Mouse (Mus musculus): Measurements from ENCODE around the gene Zcchc24. TPM values are rescaled to one million over a fixed set of nuclear protein-coding genes. Genes with fewer than 3 reads are reported as not detected.
"Not testable (repeated sequence)": the region's sequence is repeated elsewhere in the genome, so short reads cannot be mapped to it uniquely, and the experiment has no call there.

Gene Zcchc24
- 10 to 100 TPM; 47.0 TPM for total RNA-seq (2021)
- long read RNA-seq, experiment 1, full-length matches to known transcripts = 87 of 117 reads
- long read RNA-seq, experiment 1, partial matches to known transcripts = 0 of 117 reads
- long read RNA-seq, experiment 1, other reads (novel, unspliced or antisense) = 30 of 117 reads
- long read RNA-seq, experiment 2, full-length matches to known transcripts = 101 of 135 reads
- long read RNA-seq, experiment 2, partial matches to known transcripts = 1 of 135 reads
- long read RNA-seq, experiment 2, other reads (novel, unspliced or antisense) = 33 of 135 reads

DNA sequence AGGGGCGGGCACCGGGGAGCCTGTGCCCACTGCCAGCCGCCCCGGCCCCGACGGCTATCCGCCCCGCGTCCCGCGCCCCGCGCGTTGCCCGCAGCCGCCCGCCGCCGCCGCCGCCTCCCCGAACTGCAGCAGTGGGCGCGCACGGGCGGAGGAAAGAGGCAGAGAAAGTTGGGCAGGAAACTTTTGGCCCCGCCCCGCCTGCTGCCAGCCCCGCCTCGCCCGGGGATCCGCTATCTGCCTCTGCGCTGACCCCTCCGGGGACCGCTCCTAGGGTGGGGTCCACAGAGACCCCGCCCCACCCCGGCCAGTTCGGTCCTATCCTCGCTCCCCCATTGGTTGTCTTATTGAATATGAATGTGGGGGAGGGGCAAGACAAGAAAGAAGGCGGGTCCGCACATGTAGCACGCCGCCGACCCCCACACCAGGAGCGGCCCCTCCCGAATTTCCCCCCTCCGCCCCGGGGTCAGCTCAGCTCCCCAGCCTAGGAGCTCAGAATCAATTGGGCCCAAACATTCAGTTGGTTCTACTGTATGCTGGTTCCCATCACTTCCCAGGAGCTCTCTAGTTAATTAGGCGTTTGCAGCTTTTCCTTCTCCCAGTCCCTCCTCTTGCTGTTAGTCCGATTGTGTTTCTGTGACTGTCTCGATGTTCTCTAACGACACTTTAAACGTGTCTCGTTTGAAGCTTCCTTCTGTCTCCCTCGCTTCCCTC, at the start of gene Zcchc24:
Gene Zcchc24 (minus strand): TSS at position 125 of the 711 bp plus-strand sequence.
- DNase-seq (ENCODE audit: extremely low spot score in 1 of 2, low spot score in 2 of 2) = peak; percentile 76 to 85
- no peak for TF ChIP-seq CTCF (IDR thresholded peaks at IDR 0.05)
- peak within 1 kb of the TSS; percentile 68 for H3K4me3 ChIP-seq
- intact Hi-C loops (cut with DNase I) = loop anchor here (5.0 kb wide), 1 partner anchor 42 kb away; no protein-coding TSS in a partner anchor
- H3K27ac ChIP-seq = peak within 1 kb of the TSS; percentile 84

- Histone ChIP-seq H3K27ac (no peak overlapping the region), H3K4me3 (no peak overlapping the region)
- peak; percentile 95 for TF ChIP-seq CTCF (IDR thresholded peaks at IDR 0.05)
- intact Hi-C loops (cut with DNase I) = no loop called here
- peak; percentile 43 to 78 for DNase-seq (ENCODE audit: extremely low spot score in 1 of 2, low spot score in 2 of 2)
These were observed 47.6 kb upstream of the Zcchc24 start for GRCm38 (mm10) chr14:25816416-25816815.

GRCm38 (mm10) chr14:25814140-25814539, 45.3 kb upstream of the Zcchc24 start:
- no peak for DNase-seq (ENCODE audit: extremely low spot score in 1 of 2, low spot score in 2 of 2)
- intact Hi-C loops (cut with DNase I) = no loop called here
- Histone ChIP-seq H3K27ac (no peak overlapping the region), H3K4me3 (no peak overlapping the region)
- no peak for TF ChIP-seq CTCF (IDR thresholded peaks at IDR 0.05)

GRCm38 (mm10) chr14:25811026-25811425, 42.2 kb upstream of the Zcchc24 start:
- H3K27ac ChIP-seq; DNase-seq (ENCODE audit: extremely low spot score in 1 of 2, low spot score in 2 of 2); intact Hi-C loops (cut with DNase I); H3K4me3 ChIP-seq: not testable (repeated sequence)

DNA sequence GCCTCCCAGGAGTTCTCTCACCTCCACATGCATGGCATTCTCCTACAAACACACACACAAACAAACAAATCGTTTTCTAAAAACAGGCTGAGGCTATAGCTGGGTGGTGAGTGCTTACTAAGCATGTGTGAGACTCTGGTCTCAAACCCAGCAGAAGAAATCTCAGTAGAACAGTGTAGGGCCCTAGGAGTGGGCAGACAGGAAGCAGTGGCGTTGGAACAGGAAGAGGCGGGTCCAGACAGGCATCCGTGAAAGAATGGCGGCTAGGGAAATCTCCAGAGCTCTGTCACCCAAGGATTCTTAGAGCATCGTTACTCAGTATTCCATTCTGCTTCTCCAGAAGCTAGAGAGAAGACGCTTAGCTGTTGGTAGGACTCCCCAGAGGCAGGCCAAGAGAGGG, 37.7 kb upstream of the Zcchc24 start:
- intact Hi-C loops (cut with DNase I) = loop anchor here (10.0 kb wide), 1 partner anchor 58 kb away; no protein-coding TSS in a partner anchor
- TF ChIP-seq CTCF (IDR thresholded peaks at IDR 0.05) = no peak
- H3K4me3 ChIP-seq = no peak overlapping the region

GRCm38 (mm10) chr14:25805871-25806270, 37.0 kb upstream of the Zcchc24 start:
- Histone ChIP-seq H3K4me3 (no peak overlapping the region), H3K27ac (no peak overlapping the region)
- DNase-seq (ENCODE audit: extremely low spot score in 1 of 2, low spot score in 2 of 2) = peak; percentile 32 to 54
- no peak for TF ChIP-seq CTCF (IDR thresholded peaks at IDR 0.05)
- intact Hi-C loops (cut with DNase I) = loop anchor here (10.0 kb wide), 1 partner anchor 59 kb away; no protein-coding TSS in a partner anchor

More for the DNA sequence above, 37.7 kb upstream of the Zcchc24 start:
- no peak overlapping the region for H3K27ac ChIP-seq
- DNase-seq (ENCODE audit: extremely low spot score in 1 of 2, low spot score in 2 of 2) = no peak

DNA sequence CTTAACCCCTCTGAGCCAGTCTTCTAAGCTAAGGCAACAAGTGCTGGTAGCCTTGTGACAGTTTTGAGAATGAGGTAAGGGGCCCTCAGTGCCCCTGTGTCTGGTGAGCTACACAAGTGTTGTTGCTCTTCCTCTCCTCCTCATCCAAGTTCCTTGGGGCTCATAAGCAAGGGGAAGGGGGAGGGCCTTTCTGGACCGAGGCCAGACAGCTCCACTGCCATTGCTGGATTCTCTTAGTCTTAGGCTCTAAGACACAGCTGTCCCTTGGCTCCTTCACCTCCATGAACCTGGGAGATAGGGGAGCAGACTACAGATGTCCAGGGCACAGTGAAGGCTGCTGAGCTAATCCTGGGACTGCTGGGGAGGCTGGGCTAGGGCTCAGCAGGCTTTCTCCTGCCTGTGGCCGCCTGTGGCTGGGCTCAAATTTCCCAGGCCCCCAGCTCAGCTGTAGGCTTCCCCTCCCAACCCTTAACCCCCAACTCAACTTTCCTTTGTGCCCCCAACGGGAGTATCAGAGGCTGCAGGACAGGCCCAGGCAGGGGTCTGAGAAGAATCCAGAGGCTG, 34.5 kb upstream of the Zcchc24 start:
- no peak overlapping the region for H3K4me3 ChIP-seq
- intact Hi-C loops (cut with DNase I) = loop anchor here (10.0 kb wide), 1 partner anchor 61 kb away; no protein-coding TSS in a partner anchor
- no peak overlapping the region for H3K27ac ChIP-seq
- DNase-seq (ENCODE audit: extremely low spot score in 1 of 2, low spot score in 2 of 2) = no peak
- TF ChIP-seq CTCF (IDR thresholded peaks at IDR 0.05) = no peak

DNA sequence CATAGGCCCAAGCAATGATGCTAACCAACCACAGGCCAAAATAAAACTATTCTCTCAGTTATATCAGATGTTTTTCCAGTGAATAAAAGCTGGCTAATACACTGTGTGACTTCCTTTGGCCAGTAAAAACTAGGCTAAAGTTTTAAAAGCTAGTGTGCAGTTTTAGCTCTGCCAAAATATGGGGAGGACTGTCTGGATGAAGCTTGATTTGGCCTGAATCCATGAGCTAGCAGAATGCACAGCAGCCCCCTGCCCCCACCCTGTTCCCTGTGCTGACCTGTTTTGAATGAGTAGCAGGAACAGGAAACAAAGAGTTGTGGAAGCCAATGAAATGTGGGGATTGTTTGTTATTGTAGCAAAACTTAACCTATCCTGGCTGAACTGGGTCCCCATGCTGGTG, 33.7 kb upstream of the Zcchc24 start:
- intact Hi-C loops (cut with DNase I) = loop anchor here (10.0 kb wide), 1 partner anchor 62 kb away; no protein-coding TSS in a partner anchor
- no peak for DNase-seq (ENCODE audit: extremely low spot score in 1 of 2, low spot score in 2 of 2)
- no peak overlapping the region for H3K27ac ChIP-seq
- TF ChIP-seq CTCF (IDR thresholded peaks at IDR 0.05) = no peak
- no peak overlapping the region for H3K4me3 ChIP-seq

GRCm38 (mm10) chr14:25800166-25800960, 31.5 kb upstream of the Zcchc24 start:
- peak; percentile 79 to 90 for DNase-seq (ENCODE audit: extremely low spot score in 1 of 2, low spot score in 2 of 2)
- peak; percentile 97 for TF ChIP-seq CTCF (IDR thresholded peaks at IDR 0.05)
- H3K4me3 ChIP-seq = no peak overlapping the region
- peak overlapping the region; percentile 4; the same call in 1 of the 2 replicates for H3K27ac ChIP-seq
- intact Hi-C loops (cut with DNase I) = loop anchor here (2.0 to 10.0 kb wide), 2 partner anchors 64 to 88 kb away; no protein-coding TSS in a partner anchor

- Histone ChIP-seq H3K4me3 (no peak overlapping the region), H3K27ac (no peak overlapping the region)
- no peak for TF ChIP-seq CTCF (IDR thresholded peaks at IDR 0.05)
- intact Hi-C loops (cut with DNase I) = no loop called here
- DNase-seq (ENCODE audit: extremely low spot score in 1 of 2, low spot score in 2 of 2) = no peak
These were observed 27.8 kb upstream of the Zcchc24 start for GRCm38 (mm10) chr14:25796619-25797018.

DNA sequence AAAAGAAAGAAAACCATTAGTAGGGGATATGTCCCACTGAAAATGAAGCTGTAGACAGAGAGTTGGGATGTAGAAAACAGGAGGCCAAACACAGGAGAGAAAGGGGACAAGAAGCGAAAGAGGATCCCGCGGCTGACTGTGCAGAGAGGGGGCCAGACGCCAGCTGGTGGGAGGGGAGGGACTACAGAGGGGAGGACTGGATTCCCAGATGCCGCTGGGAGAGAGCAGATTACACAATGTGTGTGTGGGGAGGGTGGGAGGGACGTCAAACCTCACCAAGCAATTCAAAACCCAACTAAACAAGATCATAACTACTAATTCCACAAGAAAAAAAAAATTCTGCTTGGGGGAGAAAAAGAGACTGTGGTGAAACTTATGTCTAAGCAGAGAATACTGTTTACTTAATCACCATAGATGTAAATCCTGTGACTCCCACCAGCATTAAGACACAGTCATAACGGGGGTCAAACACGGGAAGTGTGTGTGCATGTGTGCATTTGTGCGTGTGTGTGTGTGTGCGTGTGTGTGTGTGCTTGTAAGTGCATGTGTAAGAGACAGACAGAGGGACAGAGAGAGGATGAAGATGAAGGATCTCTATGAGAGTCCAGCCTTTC, 26.8 kb upstream of the Zcchc24 start:
- intact Hi-C loops (cut with DNase I) = no loop called here
- peak overlapping the region; percentile 21; the same call in 1 of the 2 replicates for H3K27ac ChIP-seq
- peak in 1 of 2 experiments; percentile 16 for DNase-seq (ENCODE audit: extremely low spot score in 1 of 2, low spot score in 2 of 2)

More for the DNA sequence above, 26.8 kb upstream of the Zcchc24 start:
- TF ChIP-seq CTCF (IDR thresholded peaks at IDR 0.05) = no peak
- no peak overlapping the region for H3K4me3 ChIP-seq
